Mouse (Mus musculus) bone marrow, adult 2 months (tissue): ENCODE measurements around the gene Zswim3.

Experiments used
- CTCF ChIP-seq: fragments of 200-500 bp; IDR thresholded peaks from 2 replicates; pipeline ENCODE4 v1.5.1; 2011; ENCODE audit warnings: low read length, control low read depth; ENCODE audit not compliant: control insufficient read depth, insufficient read depth
- POLR2A ChIP-seq: fragments of 200-500 bp; IDR thresholded peaks from 2 replicates; pipeline ENCODE4 v1.6.1; 2011; ENCODE audit warnings: low read depth, mild to moderate bottlenecking, control low read depth, low read length, borderline replicate concordance; ENCODE audit not compliant: control insufficient read depth

DNA sequence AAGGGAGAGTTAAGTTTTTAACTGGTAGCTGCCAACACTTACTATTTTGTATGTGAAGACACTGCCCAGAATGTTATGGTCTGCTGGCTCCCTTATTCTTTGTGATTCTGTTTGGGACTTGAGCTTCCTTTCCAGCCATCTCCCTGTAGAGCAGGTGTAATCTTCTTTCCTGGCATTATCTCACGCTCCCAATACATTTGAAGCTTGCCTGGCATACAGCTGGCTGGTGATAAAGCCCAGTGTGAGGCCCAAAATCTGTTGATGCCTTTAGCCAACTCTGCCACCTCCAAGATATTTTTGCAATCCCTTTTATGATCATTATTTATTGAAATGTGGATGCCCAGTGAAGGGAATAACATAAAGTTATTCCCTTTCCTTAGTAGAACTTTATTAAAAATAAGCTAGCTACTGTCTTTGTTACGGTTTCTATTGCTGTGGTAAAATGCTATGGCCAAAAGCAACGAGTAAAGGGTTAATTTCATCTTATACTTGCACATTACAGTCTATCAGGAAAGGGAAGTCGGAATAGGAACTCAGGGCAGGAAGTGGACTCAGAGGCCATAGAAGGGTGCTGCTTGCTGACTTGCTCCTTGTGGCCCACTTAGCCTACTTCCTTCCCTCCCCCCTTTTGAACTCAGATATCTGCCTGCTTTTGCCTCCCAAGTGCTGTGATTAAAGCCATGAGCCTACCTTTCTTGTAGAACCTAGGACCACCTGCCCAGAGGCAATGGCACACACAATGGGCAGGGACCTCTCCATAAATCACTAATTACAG, 44.7 kb upstream of the Zswim3 start:
- TF ChIP-seq CTCF, result no peak
- no peak for TF ChIP-seq POLR2A
